Mouse (Mus musculus) heart, adult 2 months (tissue): ENCODE results near the gene Mvd. TPM values are rescaled to one million over a fixed set of nuclear protein-coding genes. Genes with fewer than 3 reads are reported as not detected.

Experiments used
- DNase-seq, 2 experiments: peaks; one replicate each; pipeline ENCODE4 v3.0.0; 2021
- H3K27ac ChIP-seq: fragments of 200-600 bp; 2 replicates; pipeline ENCODE4 v1.8.1; 2022
- H3K27me3 ChIP-seq: fragments of 200-500 bp; 2 replicates; pipeline ENCODE4 v1.6.1; 2012; ENCODE audit warnings: mild to moderate bottlenecking, low read length, inconsistent platforms, mixed read lengths; ENCODE audit not compliant: control insufficient read depth, insufficient read depth
- H3K36me3 ChIP-seq: fragments of 200-500 bp; 2 replicates; pipeline ENCODE4 v1.6.1; 2012; ENCODE audit warnings: low read length, inconsistent platforms; ENCODE audit not compliant: control insufficient read depth, insufficient read depth
- H3K4me1 ChIP-seq: fragments of 200-500 bp; 2 replicates; pipeline ENCODE4 v1.6.1; 2011; ENCODE audit warnings: low read length; ENCODE audit not compliant: control insufficient read depth, insufficient read depth
- H3K4me3 ChIP-seq: fragments of 200-600 bp; 2 replicates; pipeline ENCODE4 v1.8.1; 2022
- H3K79me2 ChIP-seq: fragments of 200-500 bp; replicated peaks from 2 replicates; pipeline ENCODE4 v1.6.1; 2012; ENCODE audit warnings: mild to moderate bottlenecking, inconsistent platforms, low read length, moderate library complexity, mixed read lengths; ENCODE audit not compliant: control insufficient read depth, insufficient read depth
- H3K9ac ChIP-seq: fragments of 200-500 bp; 2 replicates; pipeline ENCODE4 v1.6.1; 2012; ENCODE audit warnings: low read depth, mild to moderate bottlenecking, control low read depth, inconsistent platforms, low read length, mixed read lengths
- CTCF ChIP-seq: fragments of 200-600 bp; IDR thresholded peaks from 2 replicates; pipeline ENCODE4 v1.8.1; 2022; ENCODE audit warnings: antibody characterized with exemption, mild to moderate bottlenecking, moderate library complexity
- EP300 ChIP-seq: fragments of 200-500 bp; IDR thresholded peaks from 2 replicates; pipeline ENCODE4 v1.6.1; 2011; ENCODE audit warnings: low read depth, low read length, control low read depth; ENCODE audit not compliant: insufficient read depth
- POLR2A ChIP-seq: fragments of 200-500 bp; IDR thresholded peaks from 2 replicates; pipeline ENCODE4 v1.6.1; 2011; ENCODE audit warnings: mild to moderate bottlenecking, low read depth, low read length, control low read depth; ENCODE audit not compliant: insufficient read depth
- WGBS: fragments of 180-500 bp; shearing (Covaris S2); methylation state at CpG from one replicate; pipeline ENCODE4 v1.1.7; 2018; 5-methylcytosine and 5-hydroxymethylcytosine counted together
- intact Hi-C: fragments of 180-260 bp; cut with DNase I; formaldehyde crosslinking; loops from one replicate; pipeline ENCODE4 v1.15.1; 2025
- microRNA-seq, 2 experiments: library from miRNA; unstranded; fragments of <30 nt; microRNA quantifications; one replicate each; pipeline ENCODE4 v1.2.0; 2021
- polyA plus RNA-seq: library from polyadenylated mRNA; depleted of rRNA; stranded (reverse); fragments of >200 nt; gene quantifications from 2 replicates; pipeline ENCODE4 v1.2.3, GENCODE M21; 2012; rRNA removed
- total RNA-seq, 2 experiments: library from RNA; stranded (reverse); gene quantifications; 2 replicates each; pipeline ENCODE4 v1.2.3; 2021

The Mvd gene
- total and polyA plus RNA-seq, 3 experiments: 4.0 to 8.5 (median 5.6) TPM

- H3K36me3 ChIP-seq: no peaks in the 10 kb centered on the region
- no peak for DNase-seq
- H3K4me1 ChIP-seq: no peaks in the 10 kb centered on the region
- TF ChIP-seq POLR2A (no peak), EP300 (no peak), CTCF (no peak)
- H3K9ac ChIP-seq: no peak overlapping the region
- no peak overlapping the region for H3K4me3 ChIP-seq
- intact Hi-C loops: no loop called here
- 55% methylated on average over 9 of the region's 9 CpGs for WGBS
- no peaks in the 10 kb centered on the region for H3K79me2 ChIP-seq
- H3K27ac ChIP-seq: no peak overlapping the region
- no peaks in the 10 kb centered on the region for H3K27me3 ChIP-seq
Measured at GRCm38 (mm10) chr8:122405146-122405805, 37.9 kb downstream of the Mvd start.

GRCm38 (mm10) chr8:122398186-122398585, 45.0 kb downstream of the Mvd start:
- no peaks in the 10 kb centered on the region for H3K36me3 ChIP-seq
- DNase-seq: no peak
- no peaks in the 10 kb centered on the region for H3K27me3 ChIP-seq
- H3K79me2 ChIP-seq: no peaks in the 10 kb centered on the region
- 94% methylated on average over 9 of the region's 9 CpGs for WGBS
- H3K4me1 ChIP-seq: no peaks in the 10 kb centered on the region
- no peak overlapping the region for H3K27ac ChIP-seq
- no peak overlapping the region for H3K4me3 ChIP-seq
- H3K9ac ChIP-seq: no peak overlapping the region
- no peak for TF ChIP-seq EP300
- no peak for TF ChIP-seq CTCF
- no peak for TF ChIP-seq POLR2A
- intact Hi-C loops: no loop called here

- WGBS: 84% methylated on average over 6 of the region's 6 CpGs
- TF ChIP-seq POLR2A (no peak), EP300 (no peak), CTCF (no peak)
- intact Hi-C loops: no loop called here
- Histone ChIP-seq H3K9ac (no peak overlapping the region), H3K27ac (no peak overlapping the region), H3K4me3 (no peak overlapping the region), H3K36me3 (no peaks in the 10 kb centered on the region), H3K79me2 (no peaks in the 10 kb centered on the region), H3K27me3 (no peaks in the 10 kb centered on the region), H3K4me1 (no peaks in the 10 kb centered on the region)
- DNase-seq: no peak
Measured at GRCm38 (mm10) chr8:122395291-122395690, 47.9 kb downstream of the Mvd start.

GRCm38 (mm10) chr8:122393717-122394116, 49.5 kb downstream of the Mvd start:
- intact Hi-C loops: no loop called here
- no peaks in the 10 kb centered on the region for H3K27me3 ChIP-seq
- H3K36me3 ChIP-seq: no peaks in the 10 kb centered on the region

GRCm38 (mm10) chr8:122390758-122391157, 52.5 kb downstream of the Mvd start:
- no peak overlapping the region for H3K9ac ChIP-seq
- no peaks in the 10 kb centered on the region for H3K79me2 ChIP-seq
- H3K27me3 ChIP-seq: no peaks in the 10 kb centered on the region
- intact Hi-C loops: no loop called here
- H3K4me1 ChIP-seq: no peaks in the 10 kb centered on the region
- no peak for DNase-seq
- 77% methylated on average over 3 of the region's 3 CpGs for WGBS
- no peak for TF ChIP-seq EP300
- no peak for TF ChIP-seq CTCF
- no peak for TF ChIP-seq POLR2A
- no peaks in the 10 kb centered on the region for H3K36me3 ChIP-seq
- H3K27ac ChIP-seq: no peak overlapping the region
- H3K4me3 ChIP-seq: no peak overlapping the region

More at GRCm38 (mm10) chr8:122393717-122394116, 49.5 kb downstream of the Mvd start:
- H3K4me3 ChIP-seq: no peak overlapping the region
- no peaks in the 10 kb centered on the region for H3K4me1 ChIP-seq
- no peak overlapping the region for H3K9ac ChIP-seq
- H3K27ac ChIP-seq: no peak overlapping the region
- no peak for DNase-seq
- TF ChIP-seq CTCF (no peak), POLR2A (no peak), EP300 (no peak)
- no peaks in the 10 kb centered on the region for H3K79me2 ChIP-seq

- no peaks in the 10 kb centered on the region for H3K27me3 ChIP-seq
- H3K36me3 ChIP-seq: no peaks in the 10 kb centered on the region
- no peaks in the 10 kb centered on the region for H3K4me1 ChIP-seq
- intact Hi-C loops: no loop called here
- no peak for DNase-seq
- peak; percentile 33 for TF ChIP-seq CTCF
- TF ChIP-seq POLR2A: no peak
- no peak overlapping the region for H3K27ac ChIP-seq
- H3K79me2 ChIP-seq: no peaks in the 10 kb centered on the region
- H3K9ac ChIP-seq: no peak overlapping the region
- WGBS: 91% methylated on average over 3 of the region's 3 CpGs
- H3K4me3 ChIP-seq: no peak overlapping the region
Measured at GRCm38 (mm10) chr8:122389357-122389756, 53.9 kb downstream of the Mvd start.

Small RNA genes lying within 50 kb of the gene (microRNA-seq; reads per million reads assigned to microRNA genes)
- 0 reads per million in 2 experiments for gene Gm24366

Other genes starting within 250 kb of the Mvd start
- gene Zfpm1, start 161.3 kb downstream of the Mvd start, total RNA-seq: 10 to 100 TPM; 21.2 to 24.6 TPM
- 20.0 and 20.9 TPM in 2 replicates for gene Zfpm1, start 161.3 kb downstream of the Mvd start, polyA plus RNA-seq
- not detected for gene Trhr2, start 82.7 kb downstream of the Mvd start, total RNA-seq
- gene Trhr2, start 82.7 kb downstream of the Mvd start, polyA plus RNA-seq: not detected in 2 replicates
- 10 to 100 TPM; 21.8 to 22.1 TPM for gene Zc3h18, start 66.8 kb downstream of the Mvd start, total RNA-seq
- 11.2 and 15.8 TPM in 2 replicates for gene Zc3h18, start 66.8 kb downstream of the Mvd start, polyA plus RNA-seq
- gene Il17c, start 21.4 kb downstream of the Mvd start, total RNA-seq: not detected
- gene Il17c, start 21.4 kb downstream of the Mvd start, polyA plus RNA-seq: not detected in 2 replicates
- gene Cyba, start 10.5 kb downstream of the Mvd start, total RNA-seq: 10 to 100 TPM; 41.2 to 43.9 TPM
- 62.1 and 92.8 TPM in 2 replicates for gene Cyba, start 10.5 kb downstream of the Mvd start, polyA plus RNA-seq
- 1 to 10 TPM; 1.6 to 8.1 TPM for gene Snai3, start 17.3 kb upstream of the Mvd start, total RNA-seq
- gene Snai3, start 17.3 kb upstream of the Mvd start, polyA plus RNA-seq: 6.8 and 8.2 TPM in 2 replicates
- gene Rnf166, start 32.6 kb upstream of the Mvd start, total RNA-seq: 10 to 100 TPM; 36.9 to 41.6 TPM
- 91.3 and 99.4 TPM in 2 replicates for gene Rnf166, start 32.6 kb upstream of the Mvd start, polyA plus RNA-seq
- gene Ctu2, start 32.7 kb upstream of the Mvd start, total RNA-seq: 1 to 10 TPM; 5.6 to 7.7 TPM
- gene Ctu2, start 32.7 kb upstream of the Mvd start, polyA plus RNA-seq: 12.3 and 15.8 TPM in 2 replicates
- 10 to 100 TPM; 14.0 to 14.8 TPM for gene Piezo1, start 107.9 kb upstream of the Mvd start, total RNA-seq
- 48.5 and 55.5 TPM in 2 replicates for gene Piezo1, start 107.9 kb upstream of the Mvd start, polyA plus RNA-seq
- gene Cdt1, start 124.6 kb upstream of the Mvd start, total RNA-seq: 1 to 10 TPM; 2.0 to 2.7 TPM
- gene Cdt1, start 124.6 kb upstream of the Mvd start, polyA plus RNA-seq: 3.2 and 3.5 TPM in 2 replicates
- gene Aprt, start 133.5 kb upstream of the Mvd start, total RNA-seq: 10 to 100 TPM; 36.6 to 38.5 TPM
- gene Aprt, start 133.5 kb upstream of the Mvd start, polyA plus RNA-seq: 42.1 and 45.1 TPM in 2 replicates
- 1 to 10 TPM; 3.1 to 3.2 TPM for gene Galns, start 168.0 kb upstream of the Mvd start, total RNA-seq
- 4.9 and 5.0 TPM in 2 replicates for gene Galns, start 168.0 kb upstream of the Mvd start, polyA plus RNA-seq
- gene Trappc2l, start 168.2 kb upstream of the Mvd start, total RNA-seq: 10 to 100 TPM; 58.6 to 65.4 TPM
- gene Trappc2l, start 168.2 kb upstream of the Mvd start, polyA plus RNA-seq: 161 and 207 TPM in 2 replicates
- gene Pabpn1l, start 179.3 kb upstream of the Mvd start, total RNA-seq: under 1 TPM in 1 of 2 experiments, not detected in 1; 0.52 TPM
- 0.10 TPM in 1 of 2 replicates, not detected in the other for gene Pabpn1l, start 179.3 kb upstream of the Mvd start, polyA plus RNA-seq